Mouse (Mus musculus) heart, adult 9 months (tissue): ENCODE data around the gene Fancd2.
A peak's percentile ranks its signal among the peaks of the same experiment; 100 is the strongest.

Experiments used
- DNase-seq, 2 experiments: peaks; one replicate each; pipeline ENCODE4 v3.0.0; 2022; ENCODE audit warnings: low spot score in 2 of 2

The Fancd2 gene

DNA sequence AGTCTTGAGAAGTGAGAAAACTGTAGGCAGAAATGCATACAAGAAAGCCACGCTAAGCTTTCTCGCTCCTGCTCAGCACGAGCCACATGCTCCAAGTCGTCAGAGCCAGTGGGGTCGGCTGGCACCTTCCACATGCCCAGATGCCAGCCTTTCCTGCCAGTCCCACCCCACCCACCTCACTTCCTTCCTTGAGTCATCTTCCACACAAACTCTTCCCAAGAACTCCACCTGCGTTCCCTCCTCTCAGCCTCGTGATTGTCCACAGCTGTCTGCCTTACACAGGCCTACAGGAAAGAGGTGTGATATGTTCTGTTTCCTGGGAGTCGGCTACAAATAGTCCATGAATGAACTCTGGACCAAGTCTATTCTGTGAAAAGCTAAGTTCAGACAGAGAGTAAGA is 8.1 kb upstream of the Fancd2 start:
- DNase-seq = no peak

DNA sequence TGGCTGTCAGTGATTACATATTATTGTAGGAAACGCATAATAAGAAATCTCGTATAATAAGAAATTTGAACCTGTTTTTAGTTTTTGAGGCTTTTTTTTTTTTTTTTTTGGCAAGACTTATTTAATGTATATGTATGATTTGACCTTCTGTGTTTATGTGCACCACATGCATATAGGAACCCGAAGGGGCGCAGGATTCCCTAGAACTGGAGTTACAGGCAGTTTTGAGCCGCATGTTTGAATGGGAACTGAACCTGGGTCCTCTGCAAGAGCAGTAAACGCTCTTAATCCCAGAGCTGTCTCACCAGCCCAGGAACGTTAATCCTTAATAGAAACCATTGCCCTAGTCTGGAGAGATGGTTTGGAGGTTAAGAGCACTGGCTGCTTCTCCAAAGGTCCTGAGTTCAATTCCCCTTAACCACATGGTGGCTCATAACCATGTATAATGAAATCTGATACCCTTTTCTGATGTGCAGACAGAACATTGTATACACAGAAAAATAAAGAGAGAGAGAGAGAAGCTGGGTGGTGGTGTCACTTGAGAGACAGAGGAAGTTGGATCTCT is 440 bp downstream of the Fancd2 start:
- DNase-seq = no peak

DNA sequence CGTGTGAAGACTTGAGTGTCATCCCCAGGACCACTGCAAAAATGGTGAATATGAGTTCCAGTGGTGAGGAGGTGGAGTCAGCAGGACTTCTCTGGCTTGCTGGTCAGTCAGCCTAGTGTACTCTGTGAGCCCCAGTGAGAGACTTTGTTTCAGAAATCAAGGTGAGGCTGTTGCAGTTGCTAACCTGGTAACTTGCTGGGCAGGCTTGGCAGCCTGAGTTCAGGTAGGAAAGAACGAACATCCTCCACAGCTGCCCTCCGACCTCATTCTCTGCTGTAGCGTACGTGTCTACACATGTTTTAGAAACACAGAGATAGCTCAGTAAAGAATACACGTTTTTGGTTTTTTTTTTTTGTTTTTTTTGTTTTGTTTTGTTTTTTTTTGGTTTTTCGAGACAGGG is 3.4 kb downstream of the Fancd2 start:
- DNase-seq = no peak

DNA sequence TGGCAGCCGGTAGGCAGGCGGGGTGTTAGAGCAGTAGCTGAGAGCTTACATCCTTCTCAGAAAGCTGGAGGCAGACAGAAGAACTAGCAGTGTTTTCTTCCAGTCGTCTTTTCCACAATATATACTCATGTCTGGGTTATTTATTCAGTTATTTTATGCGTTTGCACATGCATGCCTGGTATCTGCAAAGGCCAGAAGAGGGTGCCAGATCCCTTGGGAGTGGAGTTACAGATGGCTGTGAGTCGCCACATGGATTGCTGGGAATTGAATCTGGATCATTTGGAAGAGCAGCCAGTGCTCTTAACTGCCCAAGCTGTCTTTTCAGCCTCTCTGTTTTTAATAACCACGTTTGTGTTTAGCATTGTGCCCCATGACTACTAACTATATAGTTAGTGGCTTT is 10.1 kb downstream of the Fancd2 start:
- no peak for DNase-seq

DNA sequence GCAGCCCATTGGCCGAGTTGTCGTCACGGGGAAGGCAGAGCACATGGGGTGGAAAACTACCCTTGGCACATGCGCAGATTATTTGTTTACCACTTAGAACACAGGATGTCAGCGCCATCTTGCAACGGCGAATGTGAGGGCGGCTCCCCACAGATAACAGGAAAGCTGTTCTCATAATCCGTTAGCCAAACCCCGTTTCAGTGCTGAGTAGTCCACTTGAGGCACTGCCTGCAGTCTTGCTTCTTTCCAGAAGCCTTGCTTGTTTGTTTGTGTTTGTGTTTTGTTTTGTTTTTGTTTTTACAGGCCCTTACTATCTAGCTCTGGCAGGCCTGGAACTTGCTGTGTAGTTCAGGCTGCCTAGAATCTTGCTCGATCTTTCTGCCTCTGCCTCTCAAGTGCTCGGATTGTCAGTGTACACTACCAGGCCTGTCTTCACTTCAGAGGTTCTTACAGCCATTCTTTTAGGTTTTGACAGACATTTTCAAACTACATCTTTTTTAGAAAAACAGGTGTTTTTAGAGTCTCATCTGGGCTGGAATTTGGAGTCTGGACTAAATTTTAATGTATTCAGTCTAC is 12.5 kb downstream of the Fancd2 start:
- DNase-seq = no peak

DNA sequence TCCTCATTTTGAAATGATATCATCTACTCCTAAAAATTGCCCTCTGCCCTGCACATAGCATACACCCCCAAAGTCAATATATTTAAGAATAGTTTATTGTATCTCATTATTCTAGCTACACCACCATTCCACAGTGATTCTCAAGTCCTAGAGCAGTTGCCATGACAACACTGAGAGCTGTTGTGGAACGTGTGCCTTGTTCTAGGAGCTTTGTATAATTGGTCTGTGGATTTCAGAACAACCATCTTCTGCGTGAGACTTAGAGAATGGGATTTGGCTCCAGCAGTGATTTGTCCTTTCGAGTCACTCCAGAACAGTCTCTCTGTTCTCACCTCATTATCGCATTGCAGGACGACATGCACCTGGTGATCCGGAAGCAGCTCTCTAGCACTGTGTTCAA is 28.3 kb downstream of the Fancd2 start:
- DNase-seq = no peak

DNA sequence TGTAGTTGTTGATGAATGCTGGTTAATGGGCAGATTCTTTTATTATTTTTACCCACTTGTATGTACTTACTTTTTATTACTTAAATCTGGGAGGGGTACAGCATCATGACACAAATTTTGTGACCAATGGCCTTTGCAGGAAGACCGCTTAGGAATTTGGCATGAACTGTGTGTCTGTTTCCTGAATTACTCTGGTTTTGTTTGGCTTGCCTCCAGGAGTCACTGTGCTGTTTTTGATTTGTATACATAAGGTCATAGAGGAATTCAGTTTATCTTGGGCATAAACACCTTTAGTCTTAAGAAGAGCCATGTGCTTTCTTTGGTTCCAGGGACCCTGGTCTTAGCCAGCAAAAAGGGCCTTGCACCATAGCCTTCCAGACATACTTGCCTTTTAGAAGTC is 33.1 kb downstream of the Fancd2 start:
- DNase-seq = no peak

DNA sequence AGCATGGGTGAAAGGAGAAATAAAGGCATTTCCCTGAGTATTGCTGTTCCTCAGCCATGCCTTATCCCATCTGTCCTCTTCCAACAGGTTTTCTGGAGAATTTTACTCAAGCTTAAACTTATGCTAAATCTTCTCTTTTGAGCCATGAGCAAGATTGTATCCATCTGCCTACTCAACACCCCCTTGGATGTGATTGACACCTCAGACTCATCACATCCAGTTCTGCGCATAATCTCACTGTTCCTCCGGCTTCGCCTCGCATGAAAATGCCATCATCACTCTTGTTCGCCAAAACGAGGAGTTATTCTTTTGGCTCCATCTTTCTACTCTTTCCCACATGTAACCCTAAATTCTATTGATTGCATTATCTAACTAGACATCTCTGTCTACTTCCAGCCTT is 44.6 kb downstream of the Fancd2 start:
- DNase-seq = no peak

DNA sequence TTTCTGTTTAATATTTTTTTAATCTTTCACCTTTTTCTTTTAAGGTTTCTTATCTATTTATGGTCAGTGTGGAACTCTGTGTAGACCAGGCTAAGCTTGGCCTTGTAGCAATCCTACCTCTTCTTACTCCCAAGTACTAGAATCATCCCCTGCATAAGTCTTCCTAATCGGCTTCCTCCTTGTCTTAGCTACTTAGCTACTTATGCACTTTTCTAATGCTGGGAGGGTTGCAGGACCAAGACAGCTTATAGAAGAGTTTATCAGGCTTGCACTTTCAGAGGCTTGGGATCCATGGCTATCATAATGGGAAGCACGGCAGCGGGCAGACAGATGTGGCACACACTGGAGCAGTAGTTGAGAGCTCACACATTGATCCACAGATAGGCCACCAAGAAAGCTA is 47.8 kb downstream of the Fancd2 start:
- no peak for DNase-seq

DNA sequence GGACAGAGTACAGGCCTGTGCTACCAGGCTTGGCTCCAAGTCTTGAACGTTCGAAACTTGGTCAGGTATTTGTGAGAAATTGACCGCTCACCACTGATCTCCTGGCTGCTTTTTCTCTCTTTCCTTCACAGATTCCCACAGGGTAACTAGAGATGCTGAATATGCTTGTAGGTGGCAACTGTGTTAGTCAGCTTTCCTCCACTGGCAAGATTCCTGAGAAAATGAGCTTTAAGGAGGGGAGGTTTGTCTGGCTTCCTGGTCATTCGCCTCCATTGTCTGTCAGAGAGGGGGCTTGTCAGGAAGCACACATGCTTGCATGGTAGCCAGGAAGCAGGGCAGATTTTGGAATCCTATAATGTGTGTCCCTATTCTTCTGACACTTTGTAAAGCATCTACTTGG is 51.5 kb downstream of the Fancd2 start:
- DNase-seq = no peak

DNA sequence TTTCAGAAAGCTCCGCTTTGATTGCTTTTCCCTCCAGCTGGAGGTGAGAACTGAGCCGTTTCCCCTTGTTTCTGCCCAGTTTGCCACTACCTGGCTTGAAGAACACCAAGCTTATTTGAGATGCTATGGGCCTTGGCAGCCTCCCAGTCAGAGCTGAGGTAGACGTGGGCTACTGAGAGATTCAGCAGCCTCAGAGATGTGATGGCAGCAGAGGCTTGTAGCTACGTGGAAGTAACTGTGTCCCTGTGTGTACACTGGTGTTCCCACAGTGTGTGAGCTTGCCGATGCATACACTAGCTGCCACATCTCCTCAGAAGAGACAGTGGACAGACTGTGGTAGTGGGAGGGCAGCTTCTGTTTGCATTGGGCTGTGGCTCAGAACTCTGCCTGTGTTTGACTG is 53.6 kb downstream of the Fancd2 start:
- no peak for DNase-seq

DNA sequence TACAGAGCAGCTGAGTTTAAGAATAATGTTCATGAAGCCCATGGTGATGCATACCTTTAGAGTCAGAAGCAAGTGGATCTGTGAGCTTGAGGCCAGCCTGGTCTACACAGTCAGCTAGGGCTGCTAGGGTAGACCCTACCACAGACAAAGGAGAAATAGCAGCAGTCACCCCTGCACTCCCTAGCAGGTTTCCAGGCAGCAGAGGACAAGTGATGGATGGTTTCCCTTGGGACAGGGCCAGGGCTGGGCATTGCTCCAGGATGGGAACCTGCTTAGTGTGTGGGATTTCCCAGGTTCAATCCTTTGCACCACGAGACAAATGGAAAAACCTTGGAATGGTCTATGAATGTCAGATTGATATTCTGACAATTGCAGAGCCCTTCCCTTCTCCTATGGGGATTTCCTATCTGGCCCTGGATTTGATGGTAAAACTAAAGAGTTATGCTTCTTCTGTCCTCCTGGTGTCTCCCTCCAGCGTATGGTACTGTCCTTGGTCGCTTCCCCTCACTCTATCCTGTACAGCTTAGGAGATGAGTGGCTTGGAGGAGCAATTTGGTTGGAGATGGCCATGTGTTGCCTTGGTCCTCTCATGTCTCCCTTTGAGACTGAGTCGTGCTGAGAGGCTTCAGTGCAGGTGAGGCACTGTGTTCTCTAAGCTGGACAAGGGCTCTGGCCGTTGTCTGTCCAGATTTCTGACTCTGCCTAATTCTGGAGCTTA is 55.1 kb downstream of the Fancd2 start:
- DNase-seq = no peak

DNA sequence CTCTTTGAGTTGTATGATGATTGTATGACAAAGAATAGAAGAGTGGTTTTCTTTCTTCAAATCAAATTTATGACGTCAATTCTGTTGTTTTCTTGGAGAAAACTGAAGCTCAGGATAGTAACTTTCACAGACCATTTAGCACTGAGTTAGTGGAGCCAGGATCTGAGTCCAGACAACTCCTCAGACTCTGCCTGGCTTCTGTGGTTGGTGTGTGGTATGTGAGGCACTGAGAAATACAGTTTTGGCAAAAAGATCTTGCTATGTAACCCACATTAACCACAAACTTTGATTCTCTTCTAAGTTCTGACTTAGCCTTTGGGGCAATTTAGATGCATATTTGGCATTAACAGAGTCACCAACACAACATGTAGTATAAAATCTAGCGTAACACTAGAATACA is 61.2 kb downstream of the Fancd2 start:
- no peak for DNase-seq

DNA sequence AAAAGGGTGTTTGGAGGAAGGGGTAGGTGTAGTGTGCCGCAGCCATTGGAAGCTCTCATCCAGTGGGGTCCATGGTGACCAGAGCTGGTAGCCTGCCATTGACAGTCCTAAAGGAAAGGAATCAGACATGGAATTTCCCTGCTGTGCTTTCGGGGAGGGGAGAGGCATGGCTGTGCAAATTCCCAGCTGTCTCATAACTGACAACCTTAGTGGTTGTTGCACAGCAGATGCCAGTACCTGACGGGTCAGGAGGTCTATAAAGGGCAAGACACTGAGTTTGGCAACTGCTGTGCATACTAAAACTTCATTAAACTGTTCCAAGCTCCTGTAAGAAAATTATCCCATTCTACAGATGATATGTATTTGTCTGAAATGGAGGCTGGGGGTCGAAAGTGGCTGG is 66.5 kb downstream of the Fancd2 start:
- DNase-seq = no peak

DNA sequence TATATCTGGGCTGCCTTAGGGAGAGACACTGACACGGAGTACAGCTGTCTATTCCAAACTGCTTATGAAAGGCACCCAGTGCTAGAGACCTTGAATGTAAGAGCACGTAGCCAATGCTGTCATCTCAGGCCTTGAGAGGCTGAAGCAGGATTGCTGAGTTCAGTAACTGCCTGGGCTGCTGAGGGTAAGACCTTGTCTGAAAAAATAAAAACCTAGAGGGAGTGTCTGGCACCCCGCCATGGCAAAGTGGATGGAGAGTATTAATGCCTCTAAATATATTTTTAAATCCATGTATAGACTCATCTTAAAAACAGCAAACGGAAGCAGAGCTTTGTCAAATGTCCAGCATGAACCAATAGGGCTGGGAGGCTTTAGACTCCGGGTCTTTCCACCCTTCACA is 68.4 kb downstream of the Fancd2 start:
- no peak for DNase-seq

DNA sequence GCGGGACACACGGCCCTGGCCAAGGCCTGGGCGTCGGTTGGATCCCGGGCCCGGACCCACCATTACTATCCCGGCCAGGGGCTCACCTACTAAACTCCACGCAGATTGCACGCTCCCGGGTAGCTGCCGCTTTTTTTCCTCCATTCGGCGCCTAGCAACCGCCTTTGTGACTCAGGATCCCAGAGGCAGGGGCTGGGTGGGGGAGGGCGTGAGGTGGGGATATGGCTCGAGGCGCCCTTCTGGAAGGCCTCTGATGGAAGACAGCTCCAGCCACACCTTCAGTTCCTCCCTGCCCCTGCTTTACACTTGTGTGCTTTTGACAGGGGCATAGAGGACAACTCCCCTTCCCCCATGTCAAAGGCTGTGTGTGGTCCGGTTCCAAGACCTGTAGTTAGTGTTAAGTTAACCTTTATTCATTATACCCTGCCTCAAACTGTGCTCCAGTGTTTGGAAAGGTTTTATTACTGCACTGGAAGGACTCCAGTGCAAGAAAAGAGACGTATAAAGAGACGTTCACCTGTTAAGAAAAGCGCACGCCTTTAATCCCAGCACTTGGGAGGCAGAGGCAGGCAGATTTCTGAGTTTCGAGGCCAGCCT is 69.2 kb downstream of the Fancd2 start, which contains the start of gene Fancd2os:
Gene Fancd2os (minus strand): TSS at position 173 of the 597 bp plus-strand sequence.
- DNase-seq = no peak

DNA sequence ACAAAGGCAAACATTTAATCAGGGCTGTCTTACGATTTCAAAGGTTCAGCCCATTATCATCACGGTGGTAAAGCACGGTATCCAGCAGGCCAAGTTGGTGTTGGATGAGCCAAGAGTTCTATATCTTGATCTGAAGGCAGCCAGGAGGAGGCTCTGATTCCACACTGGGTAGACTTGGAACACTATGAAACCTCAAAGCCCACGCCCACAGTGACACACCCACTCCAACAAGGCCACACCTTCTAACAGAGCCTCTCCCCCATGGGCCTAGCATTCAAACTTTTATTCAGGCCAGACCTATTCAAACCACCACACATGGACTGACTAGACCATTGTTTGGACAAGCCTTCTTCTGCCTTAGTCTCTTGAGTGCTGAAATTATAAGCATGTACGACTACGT is 71.3 kb downstream of the Fancd2 start:
- no peak for DNase-seq

DNA sequence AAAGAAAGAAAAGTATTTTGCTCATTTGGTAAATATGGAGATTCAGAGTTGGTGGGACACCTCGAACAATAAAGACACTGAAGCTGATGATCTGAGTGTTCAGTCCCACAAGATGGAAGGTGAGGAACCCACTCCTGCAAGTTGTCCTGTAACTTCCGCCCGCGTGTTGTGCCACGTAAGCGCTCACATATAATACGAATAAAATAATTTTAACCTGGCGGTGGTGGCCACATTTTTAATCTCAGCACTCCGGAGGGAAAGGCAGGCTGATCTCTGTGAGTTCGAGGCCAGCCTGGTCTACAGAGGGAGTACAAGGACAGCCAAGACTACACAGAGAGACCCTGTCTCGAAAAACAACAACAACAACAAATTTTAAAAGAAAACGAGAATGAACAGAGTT is 72.5 kb downstream of the Fancd2 start:
- no peak for DNase-seq

DNA sequence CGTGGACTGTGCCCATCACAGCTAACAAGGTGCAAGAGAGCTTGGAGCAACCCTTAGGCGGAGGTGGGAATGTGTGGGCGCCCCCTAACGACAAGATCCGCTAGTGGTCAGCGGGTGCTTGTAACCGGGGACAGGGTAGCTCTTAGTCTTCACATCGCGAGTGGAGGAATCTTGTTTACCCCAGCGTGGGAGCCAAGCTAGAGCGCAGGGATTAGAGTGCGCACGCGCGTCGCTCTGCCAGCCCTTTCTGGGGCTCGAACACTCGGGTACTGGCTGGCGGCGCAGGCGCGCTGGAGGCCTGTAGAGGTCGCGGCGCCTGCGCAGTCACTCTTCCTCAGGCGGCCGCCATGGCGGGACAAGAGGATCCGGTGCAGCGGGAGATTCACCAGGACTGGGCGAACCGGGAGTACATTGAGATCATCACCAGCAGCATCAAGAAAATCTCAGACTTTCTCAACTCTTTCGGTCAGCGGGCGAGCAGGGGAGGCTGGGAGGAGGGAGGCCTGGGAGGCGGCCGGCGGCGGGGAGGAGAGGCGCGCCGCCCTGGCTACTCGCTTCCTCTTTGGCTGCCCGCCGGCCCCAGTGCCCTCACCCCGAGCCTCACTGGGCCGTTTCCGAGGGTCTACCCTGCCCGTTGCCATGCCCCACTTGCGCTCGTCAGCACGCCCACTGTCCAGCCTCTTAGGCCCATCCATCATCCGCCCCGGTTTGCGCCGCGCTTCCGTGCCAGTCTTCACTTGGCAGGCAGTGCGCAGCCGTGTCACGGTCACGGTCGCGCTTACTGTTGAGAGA is 73.1 kb downstream of the Fancd2 start, which contains the start of gene Brk1:
Gene Brk1 (plus strand): TSS at position 341 of the 792 bp plus-strand sequence.
- peak; percentile 90 to 93 for DNase-seq

DNA sequence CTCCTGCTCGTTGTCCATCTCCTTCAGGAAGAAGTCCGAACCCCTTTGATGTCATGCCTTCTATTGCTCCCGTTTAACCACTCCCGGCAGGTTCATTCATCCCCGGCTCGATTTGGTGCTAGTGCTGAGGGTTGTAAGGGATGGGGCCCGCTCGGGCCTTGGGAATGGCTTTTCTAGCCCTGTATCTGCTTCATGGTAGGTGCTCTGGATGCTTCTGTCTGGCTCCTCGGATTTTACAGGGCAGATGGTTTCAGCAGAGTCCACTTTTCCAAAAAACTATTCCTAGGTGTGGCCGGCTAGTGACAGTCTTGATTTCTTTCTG is 73.7 kb downstream of the Fancd2 start:
- DNase-seq = no peak

DNA sequence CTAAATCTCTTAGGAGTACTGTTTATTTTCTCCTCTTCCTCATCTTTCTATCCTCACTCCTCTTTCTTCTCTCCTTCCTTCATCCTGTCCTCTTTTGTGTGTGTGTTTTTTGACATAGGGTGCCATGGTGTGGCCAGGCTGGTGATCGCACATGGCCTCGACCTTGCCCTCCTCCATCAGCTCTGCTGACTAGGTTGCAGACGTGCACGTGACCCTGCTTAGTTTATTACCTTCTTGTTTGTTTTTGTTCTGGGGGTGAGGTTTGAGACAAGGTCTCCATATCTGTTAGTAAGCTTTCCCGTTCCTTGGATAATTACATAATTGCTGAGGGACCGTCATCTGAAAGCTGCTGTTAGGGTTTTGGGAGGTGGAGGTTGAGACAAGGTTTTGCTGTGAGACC is 77.4 kb downstream of the Fancd2 start:
- DNase-seq = no peak

DNA sequence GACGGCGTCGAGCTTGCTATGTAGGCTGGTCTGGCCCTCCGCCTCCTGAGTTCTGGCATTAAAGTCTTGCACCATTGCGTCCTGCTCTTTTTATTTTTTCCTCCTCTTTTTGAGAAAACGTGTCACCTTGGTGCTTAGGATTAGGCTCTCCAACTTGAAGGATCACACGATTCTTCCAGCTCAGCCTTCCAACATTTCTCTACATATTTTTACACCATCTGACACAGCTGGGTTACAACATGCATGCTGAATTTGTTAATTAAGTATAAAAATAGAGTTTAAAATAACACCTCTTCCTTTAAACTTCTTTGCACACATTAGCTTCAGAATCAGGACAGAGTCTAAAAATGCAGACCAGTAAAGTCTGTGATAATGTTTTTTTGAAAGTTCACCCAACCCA is 77.8 kb downstream of the Fancd2 start:
- DNase-seq = no peak
